Mouse (Mus musculus) gastrocnemius, postnatal 14 days (tissue): ENCODE measurements around the gene Jag1. TPM values are rescaled to one million over a fixed set of nuclear protein-coding genes. Genes with fewer than 3 reads are reported as not detected.

ENCODE experiments used
- DNase-seq: peaks from one replicate; pipeline ENCODE4 v3.0.0; 2021; ENCODE audit warnings: mixed read lengths
- intact Hi-C: fragments of 180-260 bp; cut with DNase I; formaldehyde crosslinking; loops from one replicate; pipeline ENCODE4 v1.15.1; 2025; ENCODE audit warnings: low total_unique reads
- total RNA-seq, 2 experiments: library from RNA; stranded (reverse); gene quantifications; 2 replicates each; pipeline ENCODE4 v1.2.3; 2021

The Jag1 gene
- total RNA-seq, 2 experiments from 2014 or later = 9.5 to 11.4 TPM

DNA sequence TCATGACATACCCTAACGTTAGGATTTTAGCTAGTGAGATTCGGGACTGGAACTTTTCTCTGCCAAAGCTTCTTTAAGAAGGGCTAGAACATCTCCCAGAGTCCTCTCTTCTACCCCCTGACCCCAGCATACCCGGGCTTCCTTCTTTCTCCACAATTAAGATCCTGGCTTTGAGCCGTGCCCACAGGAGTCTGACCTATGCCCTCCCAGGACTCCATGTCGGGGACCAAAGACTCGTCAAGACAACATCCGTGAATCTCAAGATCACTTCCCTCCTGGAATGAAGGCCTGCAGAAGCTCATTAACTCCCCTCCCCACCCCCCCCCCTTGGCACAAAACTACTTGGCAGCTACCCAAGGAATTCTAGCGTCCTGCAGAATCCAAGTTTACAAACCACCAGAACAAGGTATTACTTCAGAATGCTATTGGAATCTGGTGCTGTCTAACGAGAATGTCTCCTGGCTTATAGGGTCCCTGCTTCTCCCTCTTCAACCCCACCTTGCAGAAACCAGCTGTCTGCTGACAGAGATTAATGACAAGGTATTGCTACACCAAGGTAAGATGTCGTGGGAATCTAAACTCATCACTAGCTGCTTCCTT, 36.6 kb downstream of the Jag1 start:
- DNase-seq = no peak
- intact Hi-C loops = no loop called here

DNA sequence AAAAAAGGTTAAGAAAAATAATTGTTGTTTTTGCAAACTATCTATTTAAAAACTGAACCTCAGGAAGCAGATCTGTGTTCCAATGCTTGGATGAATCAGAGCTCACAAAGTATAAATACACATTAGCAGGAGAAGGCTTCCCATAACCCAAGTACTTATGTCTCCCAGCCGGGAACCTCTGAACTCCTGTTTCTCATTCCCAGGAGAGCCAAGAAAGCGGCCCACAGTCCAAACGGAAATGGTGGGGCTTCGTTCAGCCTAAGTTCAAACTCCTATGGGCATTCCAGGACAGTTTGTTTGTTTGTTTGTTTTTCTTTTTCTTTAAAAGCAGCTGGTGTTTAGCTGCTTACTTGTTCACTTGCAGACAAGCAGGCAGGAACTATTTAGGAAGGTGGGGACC, 37.7 kb downstream of the Jag1 start:
- intact Hi-C loops = no loop called here
- DNase-seq = no peak

DNA sequence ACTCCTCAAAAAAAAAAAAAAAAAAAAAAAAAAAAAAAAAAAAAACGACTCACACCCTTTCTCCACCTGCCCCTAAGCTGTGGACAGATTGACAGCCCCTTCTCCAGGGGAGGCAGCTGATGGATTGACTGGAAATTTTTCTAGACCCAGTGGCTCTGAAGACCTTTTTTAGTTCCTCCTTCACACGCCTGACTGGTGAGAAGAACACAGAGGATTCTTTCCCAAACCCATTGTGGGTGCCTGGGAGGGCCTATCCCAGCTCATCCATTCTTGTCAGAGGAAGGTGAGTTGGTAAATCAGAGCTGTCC, 42.2 kb downstream of the Jag1 start:
- intact Hi-C loops = no loop called here
- DNase-seq = no peak

DNA sequence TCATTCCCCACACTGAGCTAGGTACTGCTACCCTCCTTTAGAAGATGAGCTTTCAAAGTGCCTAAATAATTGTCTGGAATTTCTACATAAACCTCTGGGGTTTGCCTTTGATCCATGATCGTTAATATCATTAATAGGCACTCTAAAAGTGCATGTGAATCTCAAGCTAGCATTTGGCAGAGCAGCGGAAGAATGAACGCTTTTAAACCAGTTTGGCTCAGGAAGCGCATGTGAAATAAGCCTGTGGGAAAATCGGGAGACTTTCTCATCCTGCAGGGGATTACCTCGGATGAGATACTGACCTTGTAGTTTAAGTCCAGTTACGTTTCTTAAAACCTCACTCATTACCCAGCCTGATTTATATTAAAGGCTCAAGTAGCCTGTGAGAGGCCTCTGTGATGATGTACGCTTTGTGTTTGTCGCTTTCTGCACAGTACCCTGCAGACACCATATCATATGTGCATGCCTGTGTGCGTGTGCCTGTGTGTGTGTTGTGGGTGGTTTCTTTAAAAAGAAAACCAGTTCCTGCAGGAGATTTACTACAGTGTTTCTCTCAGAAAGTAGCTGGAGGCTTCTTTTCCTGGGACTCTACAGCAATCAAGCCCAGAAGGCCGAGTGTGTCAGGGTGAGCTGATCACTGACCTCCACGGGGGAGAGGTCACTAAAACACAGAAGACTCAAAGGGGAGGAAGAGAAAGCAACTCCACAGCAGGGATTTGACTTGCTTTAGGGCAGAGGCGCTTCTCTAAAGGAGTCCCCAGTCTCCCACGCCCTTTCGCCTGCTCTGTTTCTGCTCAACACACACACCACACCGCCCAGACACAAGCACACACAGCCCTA, 42.8 kb downstream of the Jag1 start:
- intact Hi-C loops = no loop called here
- no peak for DNase-seq

DNA sequence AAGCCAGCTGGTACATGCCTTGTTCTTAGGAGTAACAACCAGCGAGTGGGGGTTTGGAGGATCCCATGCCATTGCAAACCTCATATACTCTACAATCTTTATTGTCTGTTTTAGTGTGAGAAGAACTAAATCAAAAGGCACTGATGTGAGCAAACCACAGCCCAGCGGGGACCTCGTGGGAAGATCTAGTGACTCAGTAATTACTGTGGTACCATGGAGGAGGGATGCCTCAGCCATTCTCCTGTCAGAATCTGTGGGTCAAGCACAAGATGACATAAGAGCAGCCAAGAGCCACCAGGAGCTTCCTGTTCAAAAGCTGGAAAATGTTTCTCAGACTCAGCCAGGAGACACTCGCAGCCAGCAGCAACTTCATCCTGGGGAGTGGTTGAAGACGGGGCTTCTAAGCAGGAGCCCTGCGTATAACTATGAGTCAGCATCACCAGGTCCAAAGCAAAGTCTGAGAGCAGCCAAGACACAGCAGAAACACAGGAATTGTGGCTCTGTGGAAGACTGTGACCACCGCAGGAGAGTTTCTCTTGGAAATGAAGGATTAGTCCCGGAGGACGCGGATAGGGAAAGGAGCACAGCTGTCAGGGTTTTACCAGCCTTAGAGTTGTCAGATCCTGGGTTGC, 48.8 kb downstream of the Jag1 start:
- intact Hi-C loops = no loop called here
- peak; percentile 32 for DNase-seq

DNA sequence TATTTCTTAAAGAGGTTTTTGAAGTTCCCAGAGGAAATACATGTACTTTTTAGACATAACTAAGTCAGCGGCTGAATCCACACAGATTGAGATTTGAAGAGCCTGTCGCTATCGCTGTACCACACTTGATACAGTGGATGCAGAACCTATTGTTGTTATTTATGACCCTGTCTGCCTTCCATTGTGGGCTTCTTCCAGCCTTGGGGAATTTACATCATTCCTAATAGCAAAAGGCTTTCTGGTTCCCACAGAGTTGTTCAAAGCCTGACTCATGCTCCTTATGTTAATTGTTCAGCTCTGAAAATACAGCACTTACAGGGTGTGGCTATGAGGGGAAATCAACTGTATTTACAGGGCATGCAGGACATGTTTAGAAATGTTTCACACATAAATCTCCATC, 51.9 kb downstream of the Jag1 start:
- no peak for DNase-seq
- intact Hi-C loops = no loop called here

DNA sequence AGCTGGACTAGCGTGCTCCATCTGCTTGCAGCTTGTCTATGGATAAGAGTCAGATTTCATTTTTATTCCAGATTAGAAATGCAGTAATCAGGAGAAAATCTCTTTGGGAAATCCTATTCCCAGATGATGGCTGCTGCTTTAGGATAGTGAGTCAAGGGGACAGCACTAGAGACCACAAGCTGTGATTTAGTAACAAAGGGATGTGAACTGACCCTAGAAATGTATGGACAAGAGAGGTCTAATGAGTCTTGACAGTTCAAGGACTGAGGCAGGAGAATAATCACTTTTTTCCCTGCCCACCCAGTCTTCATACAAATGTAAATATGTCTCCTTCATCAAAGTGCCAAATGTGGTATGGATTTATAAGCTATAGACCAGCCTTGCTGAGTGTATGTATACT, 52.6 kb downstream of the Jag1 start:
- intact Hi-C loops = no loop called here
- no peak for DNase-seq

DNA sequence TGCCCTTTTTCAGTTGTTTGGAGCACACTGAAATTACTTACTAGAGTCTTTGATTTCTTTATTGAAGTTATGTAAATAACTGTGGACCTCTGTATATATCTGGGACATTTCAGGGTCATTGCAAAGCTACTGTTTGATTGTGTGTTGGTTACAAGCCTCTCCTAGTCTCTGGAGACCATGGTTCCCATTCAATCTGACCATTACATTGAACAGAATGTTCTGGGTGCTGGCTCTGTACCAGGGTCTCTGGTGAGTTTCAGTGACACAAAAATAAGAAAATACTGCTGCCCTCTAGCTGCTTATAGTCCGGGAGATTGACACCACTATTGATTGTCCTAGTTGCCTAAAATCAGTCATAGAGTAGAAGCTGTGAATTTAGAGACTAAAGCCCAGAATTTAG, 66.5 kb downstream of the Jag1 start:
- DNase-seq = no peak
- intact Hi-C loops = no loop called here

DNA sequence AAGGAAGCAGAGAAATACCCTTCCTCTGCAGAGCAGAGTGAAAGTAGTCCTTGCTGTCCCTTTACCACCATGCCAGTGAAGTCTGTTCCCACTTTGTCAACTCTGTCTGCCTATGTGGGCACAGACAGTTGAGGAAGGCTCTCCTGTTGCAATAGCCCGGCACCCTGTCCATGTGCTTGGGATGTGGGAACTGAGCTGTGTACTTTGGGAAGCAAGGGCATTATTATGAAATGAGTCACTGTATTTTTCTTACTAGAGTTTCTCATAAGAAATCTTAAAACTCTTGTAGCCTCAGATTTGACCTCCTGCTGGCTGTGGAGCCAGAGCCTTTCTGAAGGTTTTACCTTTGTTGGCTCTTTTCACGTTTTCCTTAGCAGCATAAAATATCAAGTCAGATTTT, 67.1 kb downstream of the Jag1 start:
- DNase-seq = no peak
- intact Hi-C loops = no loop called here

DNA sequence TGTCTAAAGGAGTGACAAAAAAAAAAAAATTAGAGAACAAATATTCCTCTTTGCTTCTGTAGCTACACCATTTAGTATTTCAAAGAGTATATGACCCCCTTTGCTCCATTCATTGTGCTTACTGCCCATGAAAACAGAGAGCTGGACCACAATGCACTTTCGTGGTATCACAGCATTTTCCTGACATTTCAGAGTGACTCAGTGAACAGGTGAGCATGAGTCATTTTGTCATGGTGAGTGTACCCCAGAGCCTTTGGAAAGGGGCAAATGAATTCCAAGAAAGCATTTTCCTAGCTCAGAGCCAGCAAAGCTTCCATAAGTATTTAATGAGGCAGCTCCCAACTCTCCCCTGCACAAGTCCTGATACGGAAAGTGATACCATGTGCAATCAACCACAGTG, 72.3 kb downstream of the Jag1 start:
- intact Hi-C loops = no loop called here
- no peak for DNase-seq

Other genes starting within 250 kb of the Jag1 start
- gene AL731706.2, start 231.0 kb downstream of the Jag1 start, total RNA-seq = 10 to 100 TPM; 16.9 to 26.8 TPM
- gene Slx4ip, start 225.4 kb downstream of the Jag1 start, total RNA-seq = 1 to 10 TPM; 2.4 to 2.7 TPM
- 10 to 100 TPM; 13.3 to 15.9 TPM for gene AL731706.1, start 225.3 kb downstream of the Jag1 start, total RNA-seq
- 10 to 100 TPM; 16.2 to 23.4 TPM for gene Mkks, start 225.3 kb downstream of the Jag1 start, total RNA-seq